Mouse (Mus musculus) liver, embryonic 14.5 days (tissue): Measurements from ENCODE around the gene Dicer1.

Experiments
- CTCF ChIP-seq: IDR thresholded peaks from 2 replicates; pipeline ENCODE4 v1.5.1; 2016; ENCODE audit warnings: antibody characterized with exemption, low read depth, control low read depth
- EP300 ChIP-seq: IDR thresholded peaks from 2 replicates; pipeline ENCODE4 v1.6.1; 2016; ENCODE audit warnings: antibody characterized with exemption, low read depth

DNA sequence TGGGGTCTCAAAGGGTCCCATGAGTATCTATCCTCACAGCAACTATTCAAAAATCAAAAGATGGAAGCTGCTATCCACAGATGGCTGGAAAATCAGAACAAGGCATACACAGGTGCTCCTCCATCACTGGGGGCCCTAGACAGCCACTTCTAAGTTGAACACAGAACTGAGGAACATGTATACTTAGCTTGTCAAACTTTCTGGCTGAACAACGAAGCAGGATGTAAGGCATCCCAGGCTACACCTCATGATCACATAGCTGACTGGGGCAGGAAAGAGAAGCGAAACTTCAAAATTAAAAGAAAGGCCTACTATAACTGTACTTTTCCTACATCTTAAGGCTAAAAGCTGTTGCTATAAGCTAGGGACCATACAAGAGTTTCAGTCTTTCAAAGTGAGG lies 2.8 kb downstream of the Dicer1 start:
- TF ChIP-seq CTCF (no peak), EP300 (no peak)
